1 mouse cellular context compared by ENCODE assay signal in genomic region chr6:134889763-134890162, GRCm38 (mm10).
TF ChIP-seq lines count a peak whose summit lies in the region.

No protein-coding gene starts in this region.

TF ChIP-seq in ES-E14, 5 proteins besides CTCF, POLR2A, EP300 and RAD21:
- TF ChIP-seq ZNF384 (IDR thresholded peaks at IDR 0.05; ENCODE audit: low read depth, low read length), result peak; percentile 92
- no peak for TF ChIP-seq MAFK (IDR thresholded peaks at IDR 0.05; ENCODE audit: insufficient read depth, low read depth, low read length)
